Mouse (Mus musculus): Measurements from ENCODE around the gene Prrg2. TPM values are rescaled to one million over a fixed set of nuclear protein-coding genes. Genes with fewer than 3 reads are reported as not detected.

Gene Prrg2
- polyA plus RNA-seq, 1 experiment from 2014 or later: 59.0 TPM

GRCm38 (mm10) chr7:45092048-45092447 lies 29.6 kb upstream of the Prrg2 start, which contains the start of gene Rcn3:
Gene Rcn3, minus strand, starts transcription at chr7:45092221.
- Histone ChIP-seq H3K4me2 (replicated peaks; ENCODE audit: low read depth) (peak within 1 kb of the TSS; percentile 56), H3K9me3 (ENCODE audit: control insufficient read depth) (no peaks in the 10 kb centered on the region), H3K27ac (ENCODE audit: low read depth, low read length) (peak within 1 kb of the TSS; percentile 60; the same call in 1 of the 2 replicates), H3K4me1 (replicated peaks; ENCODE audit: control insufficient read depth, insufficient read depth, low read length) (no peaks in the 10 kb centered on the region), H3K36me3 (ENCODE audit: control insufficient read depth, insufficient read depth) (peaks cover 39% of the 10 kb centered on the region), H3K4me3 (ENCODE audit: low read depth, low read length) (peak within 1 kb of the TSS; percentile 40), H3K27me3 (replicated peaks; ENCODE audit: control insufficient read depth, insufficient read depth, low read length) (no peaks in the 10 kb centered on the region), H3K9ac (ENCODE audit: low read depth, low read length) (peak within 1 kb of the TSS; percentile 53)
- WGBS: 4% methylated on average over 16 of the region's 16 CpGs
- TF ChIP-seq CTCF (IDR thresholded peaks at IDR 0.05; ENCODE audit: low read depth): no peak
- peak; percentile 55 for ATAC-seq

GRCm38 (mm10) chr7:45091001-45091990 lies 28.8 kb upstream of the Prrg2 start:
- H3K36me3 ChIP-seq (ENCODE audit: control insufficient read depth, insufficient read depth): peaks cover 41% of the 10 kb centered on the region
- H3K27me3 ChIP-seq (replicated peaks; ENCODE audit: control insufficient read depth, insufficient read depth, low read length): no peaks in the 10 kb centered on the region
- H3K4me2 ChIP-seq (replicated peaks; ENCODE audit: low read depth): peak overlapping the region; percentile 56
- WGBS: 21% methylated on average over 35 of the region's 35 CpGs
- peak overlapping the region; percentile 60; the same call in 1 of the 2 replicates for H3K27ac ChIP-seq (ENCODE audit: low read depth, low read length)
- H3K4me1 ChIP-seq (replicated peaks; ENCODE audit: control insufficient read depth, insufficient read depth, low read length): no peaks in the 10 kb centered on the region
- peak overlapping the region; percentile 53 for H3K9ac ChIP-seq (ENCODE audit: low read depth, low read length)
- peak overlapping the region; percentile 40 for H3K4me3 ChIP-seq (ENCODE audit: low read depth, low read length)
- no peaks in the 10 kb centered on the region for H3K9me3 ChIP-seq (ENCODE audit: control insufficient read depth)
- TF ChIP-seq CTCF (IDR thresholded peaks at IDR 0.05; ENCODE audit: low read depth): no peak
- ATAC-seq: no peak

GRCm38 (mm10) chr7:45090251-45090977 lies 27.9 kb upstream of the Prrg2 start:
- H3K4me3 ChIP-seq (ENCODE audit: low read depth, low read length): peak overlapping the region; percentile 40
- no peak for TF ChIP-seq CTCF (IDR thresholded peaks at IDR 0.05; ENCODE audit: low read depth)
- H3K36me3 ChIP-seq (ENCODE audit: control insufficient read depth, insufficient read depth): peaks cover 40% of the 10 kb centered on the region
- H3K4me1 ChIP-seq (replicated peaks; ENCODE audit: control insufficient read depth, insufficient read depth, low read length): no peaks in the 10 kb centered on the region
- H3K9ac ChIP-seq (ENCODE audit: low read depth, low read length): no peak overlapping the region
- 81% methylated on average over 13 of the region's 13 CpGs for WGBS
- H3K4me2 ChIP-seq (replicated peaks; ENCODE audit: low read depth): peak overlapping the region; percentile 56; the same call in 1 of the 2 replicates
- no peak for ATAC-seq
- H3K27me3 ChIP-seq (replicated peaks; ENCODE audit: control insufficient read depth, insufficient read depth, low read length): no peaks in the 10 kb centered on the region
- H3K27ac ChIP-seq (ENCODE audit: low read depth, low read length): no peak overlapping the region
- no peaks in the 10 kb centered on the region for H3K9me3 ChIP-seq (ENCODE audit: control insufficient read depth)

- WGBS: 91% methylated on average over 17 of the region's 17 CpGs
- no peak for TF ChIP-seq CTCF (IDR thresholded peaks at IDR 0.05; ENCODE audit: low read depth)
- no peak overlapping the region for H3K4me3 ChIP-seq (ENCODE audit: low read depth, low read length)
- H3K36me3 ChIP-seq (ENCODE audit: control insufficient read depth, insufficient read depth): peaks cover 31% of the 10 kb centered on the region; the same call in 1 of the 2 replicates
- no peaks in the 10 kb centered on the region for H3K9me3 ChIP-seq (ENCODE audit: control insufficient read depth)
- H3K27ac ChIP-seq (ENCODE audit: low read depth, low read length): no peak overlapping the region
- no peaks in the 10 kb centered on the region for H3K4me1 ChIP-seq (replicated peaks; ENCODE audit: control insufficient read depth, insufficient read depth, low read length)
- no peak overlapping the region for H3K4me2 ChIP-seq (replicated peaks; ENCODE audit: low read depth)
- no peak overlapping the region for H3K9ac ChIP-seq (ENCODE audit: low read depth, low read length)
- ATAC-seq: no peak
- H3K27me3 ChIP-seq (replicated peaks; ENCODE audit: control insufficient read depth, insufficient read depth, low read length): no peaks in the 10 kb centered on the region
Measured at GRCm38 (mm10) chr7:45088597-45088996, 26.1 kb upstream of the Prrg2 start.

GRCm38 (mm10) chr7:45086084-45086483 lies 23.6 kb upstream of the Prrg2 start:
- H3K4me3 ChIP-seq (ENCODE audit: low read depth, low read length): no peak overlapping the region

More at GRCm38 (mm10) chr7:45086084-45086483, 23.6 kb upstream of the Prrg2 start:
- H3K9ac ChIP-seq (ENCODE audit: low read depth, low read length): no peak overlapping the region
- H3K27ac ChIP-seq (ENCODE audit: low read depth, low read length): no peak overlapping the region
- TF ChIP-seq CTCF (IDR thresholded peaks at IDR 0.05; ENCODE audit: low read depth): peak; percentile 52
- no peaks in the 10 kb centered on the region for H3K4me1 ChIP-seq (replicated peaks; ENCODE audit: control insufficient read depth, insufficient read depth, low read length)
- no peak for ATAC-seq
- no peaks in the 10 kb centered on the region for H3K9me3 ChIP-seq (ENCODE audit: control insufficient read depth)
- no peaks in the 10 kb centered on the region for H3K27me3 ChIP-seq (replicated peaks; ENCODE audit: control insufficient read depth, insufficient read depth, low read length)
- H3K4me2 ChIP-seq (replicated peaks; ENCODE audit: low read depth): no peak overlapping the region
- peaks cover 38% of the 10 kb centered on the region for H3K36me3 ChIP-seq (ENCODE audit: control insufficient read depth, insufficient read depth)
- WGBS: 76% methylated on average over 4 of the region's 4 CpGs

All from intestine, postnatal 0 days (tissue).